Mouse (Mus musculus): ENCODE results near the gene Gab2.

Gab2 gene

DNA sequence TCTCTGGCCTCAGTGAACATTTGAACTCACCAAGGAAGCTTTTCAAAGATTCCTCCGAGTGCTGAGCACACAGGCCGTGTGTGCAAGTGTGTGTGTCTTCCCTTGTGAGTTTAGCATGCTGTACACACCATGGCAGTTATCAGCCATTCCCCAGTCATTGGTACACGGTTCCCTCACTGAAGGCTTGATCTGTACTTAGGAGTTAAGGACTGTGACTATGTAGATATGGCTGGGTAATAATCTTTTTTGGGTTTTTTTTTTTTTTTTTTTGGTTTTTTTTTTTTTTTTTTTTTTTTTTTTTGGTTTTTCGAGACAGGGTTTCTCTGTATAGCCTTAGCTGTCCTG lies 265.4 kb downstream of the Gab2 start:
- no peak for DNase-seq (ENCODE audit: low spot score)

GRCm38 (mm10) chr7:97347464-97347863 lies 266.1 kb downstream of the Gab2 start:
- peak; percentile 2 for DNase-seq (ENCODE audit: low spot score)

- DNase-seq (ENCODE audit: low spot score): no peak
These were observed 266.9 kb downstream of the Gab2 start for GRCm38 (mm10) chr7:97348318-97348717.

DNA sequence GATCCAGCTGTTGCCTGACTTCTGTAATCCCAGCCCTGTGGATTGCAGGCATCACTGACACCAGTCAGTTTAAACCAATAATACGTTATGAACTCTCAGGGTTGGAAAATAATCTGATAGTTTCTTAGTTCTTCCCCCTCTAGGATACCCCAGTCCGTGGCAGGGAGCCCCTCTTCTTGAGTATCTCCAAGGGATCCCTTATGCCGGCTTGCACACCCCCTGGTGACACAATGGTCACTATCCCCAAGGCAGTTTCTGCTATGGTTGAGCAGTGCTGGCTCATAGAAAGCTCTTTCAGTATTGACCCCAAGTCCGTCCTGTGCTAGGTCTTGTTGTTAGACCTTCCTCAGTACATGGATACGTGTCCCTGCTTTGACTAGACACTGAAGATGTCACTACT lies 267.4 kb downstream of the Gab2 start:
- no peak for DNase-seq (ENCODE audit: low spot score)

DNA sequence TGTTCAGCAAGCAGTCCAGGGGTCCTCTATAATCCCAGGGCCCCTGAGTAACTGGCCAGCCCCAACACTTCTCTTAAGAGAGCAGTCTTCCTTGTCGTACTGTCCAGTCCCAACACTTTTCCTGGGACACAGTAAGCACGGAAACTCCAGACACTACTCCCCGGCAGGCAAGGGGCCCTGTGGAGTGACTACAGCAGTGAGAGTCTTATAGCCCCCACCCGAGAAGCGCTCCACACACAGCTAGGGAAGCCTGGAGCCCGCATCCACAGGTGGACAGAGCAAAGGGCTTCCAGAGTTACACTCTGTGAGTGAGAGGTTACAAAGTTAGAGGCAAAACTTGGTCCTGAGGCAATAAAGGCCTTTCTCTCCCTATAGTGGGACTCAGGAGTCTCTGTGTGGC lies 268.1 kb downstream of the Gab2 start:
- no peak for DNase-seq (ENCODE audit: low spot score)

DNA sequence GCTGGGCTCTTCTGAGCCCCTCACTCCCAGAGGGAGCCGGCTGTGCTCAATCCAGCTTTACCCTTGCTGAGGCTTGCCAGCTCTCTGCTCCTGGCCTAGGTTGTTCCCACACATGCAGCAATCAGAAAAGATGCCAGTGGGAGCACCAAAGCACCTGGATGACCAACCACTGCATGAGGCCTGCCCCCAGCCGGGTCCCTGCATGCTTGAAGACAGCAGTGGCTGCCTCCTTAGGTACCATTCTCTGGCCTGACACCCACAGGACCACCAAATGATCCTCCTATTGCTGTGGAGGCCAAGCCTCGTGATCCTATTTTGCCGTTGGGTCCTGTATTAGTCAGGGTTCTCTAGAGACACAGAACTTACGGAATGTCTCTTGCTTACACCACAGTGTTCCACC lies 269.5 kb downstream of the Gab2 start:
- DNase-seq (ENCODE audit: low spot score): no peak

DNA sequence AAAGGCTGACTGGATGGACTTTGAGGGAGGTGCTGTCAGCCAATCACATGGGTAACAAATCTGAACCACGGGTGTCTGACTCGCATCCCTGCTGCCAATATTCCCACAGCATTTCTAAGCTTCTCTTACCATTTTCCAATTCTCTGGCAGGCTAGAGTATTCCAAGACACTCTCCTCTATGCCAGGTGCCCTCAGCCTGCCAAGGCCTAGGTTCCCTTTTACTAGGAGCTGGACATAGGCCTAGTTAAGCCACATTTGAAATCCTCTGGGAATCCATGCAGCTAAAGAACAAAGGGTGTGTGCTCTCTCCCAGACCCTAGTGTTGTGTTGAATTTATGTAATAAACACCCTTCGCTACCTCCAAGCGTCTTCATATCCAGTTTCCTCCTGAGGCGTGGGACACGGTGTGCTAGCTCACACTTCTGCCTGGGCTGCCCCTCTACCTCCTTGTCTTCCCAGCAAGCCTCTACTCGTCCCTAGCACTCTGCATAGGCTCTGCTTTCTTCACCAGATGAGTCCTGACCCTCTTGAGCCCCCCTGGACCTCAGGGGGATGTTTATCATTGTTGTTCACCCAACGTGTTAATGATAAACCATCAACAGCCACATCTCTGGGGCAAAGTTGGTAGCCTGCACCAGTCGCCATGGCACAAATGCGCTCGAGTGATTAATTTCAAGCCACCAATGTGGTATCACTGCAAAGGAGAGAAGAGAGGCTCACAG lies 270.6 kb downstream of the Gab2 start:
- no peak for DNase-seq (ENCODE audit: low spot score)

GRCm38 (mm10) chr7:97353356-97353755 lies 272.0 kb downstream of the Gab2 start:
- DNase-seq (ENCODE audit: low spot score): no peak

- DNase-seq (ENCODE audit: low spot score): no peak
These were observed 273.9 kb downstream of the Gab2 start for GRCm38 (mm10) chr7:97355068-97355841.

GRCm38 (mm10) chr7:97356253-97356652 lies 274.9 kb downstream of the Gab2 start:
- no peak for DNase-seq (ENCODE audit: low spot score)

DNA sequence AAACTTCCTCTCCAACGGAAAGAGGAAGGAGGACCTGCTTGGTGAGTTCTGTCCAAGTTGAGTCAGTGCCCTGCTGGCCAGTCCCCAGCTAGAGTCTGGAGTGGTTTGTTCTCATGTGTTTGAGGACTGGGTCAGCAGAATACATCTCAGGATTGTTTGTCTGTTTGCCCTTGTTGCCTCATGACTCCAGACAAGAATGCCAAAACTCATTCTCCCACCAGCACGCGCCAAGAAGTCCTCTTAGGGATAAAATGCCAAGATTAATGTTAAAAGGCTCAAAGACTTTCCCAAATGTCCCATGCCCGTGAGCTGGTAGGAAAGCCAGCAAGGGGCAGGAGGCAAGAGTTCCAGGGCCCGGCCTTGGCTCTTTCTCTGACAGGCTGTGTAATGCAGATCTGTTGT lies 275.5 kb downstream of the Gab2 start:
- peak; percentile 73 for DNase-seq (ENCODE audit: low spot score)

GRCm38 (mm10) chr7:97357840-97358239 lies 276.5 kb downstream of the Gab2 start:
- no peak for DNase-seq (ENCODE audit: low spot score)

GRCm38 (mm10) chr7:97358347-97358746 lies 277.0 kb downstream of the Gab2 start:
- DNase-seq (ENCODE audit: low spot score): no peak

Measured in urinary bladder, postnatal 14 days (tissue).